Mouse (Mus musculus): ENCODE measurements around the gene Fam189a2. TPM values are rescaled to one million over a fixed set of nuclear protein-coding genes. Genes with fewer than 3 reads are reported as not detected.

Gene Fam189a2
- polyA plus RNA-seq, 1 experiment = 7.7 TPM

GRCm38 (mm10) chr19:23956299-23956975 is 74.4 kb downstream of the Fam189a2 start:
- no peaks in the 10 kb centered on the region for H3K36me3 ChIP-seq (ENCODE audit: control insufficient read depth, insufficient read depth, low read length)
- no peak overlapping the region for H3K4me3 ChIP-seq (ENCODE audit: insufficient read depth, low read depth, low read length)
- H3K4me1 ChIP-seq (ENCODE audit: control insufficient read depth, insufficient read depth, low read length) = no peaks in the 10 kb centered on the region
- no peak for TF ChIP-seq POLR2A (IDR thresholded peaks at IDR 0.05; ENCODE audit: low read depth, low read length)
- no peak for TF ChIP-seq CTCF (conservative IDR thresholded peaks at IDR 0.05; ENCODE audit: insufficient read depth, insufficient read length, low read depth, low read length)
- no peak for DNase-seq
- no peak overlapping the region for H3K27ac ChIP-seq (ENCODE audit: insufficient read depth, low read depth, low read length)
- H3K27me3 ChIP-seq (replicated peaks; ENCODE audit: control insufficient read depth, insufficient read depth, low read length) = no peaks in the 10 kb centered on the region
- 77% methylated on average over 17 of the region's 17 CpGs for WGBS

- Histone ChIP-seq H3K4me1 (ENCODE audit: control insufficient read depth, insufficient read depth, low read length) (no peaks in the 10 kb centered on the region), H3K27me3 (replicated peaks; ENCODE audit: control insufficient read depth, insufficient read depth, low read length) (no peaks in the 10 kb centered on the region; the same call in 1 of the 2 replicates), H3K27ac (ENCODE audit: insufficient read depth, low read depth, low read length) (no peak overlapping the region), H3K4me3 (ENCODE audit: insufficient read depth, low read depth, low read length) (no peak overlapping the region), H3K36me3 (ENCODE audit: control insufficient read depth, insufficient read depth, low read length) (no peaks in the 10 kb centered on the region)
- 96% methylated on average over 8 of the region's 8 CpGs for WGBS
- DNase-seq = no peak
- TF ChIP-seq POLR2A (IDR thresholded peaks at IDR 0.05; ENCODE audit: low read depth, low read length) (no peak), CTCF (conservative IDR thresholded peaks at IDR 0.05; ENCODE audit: insufficient read depth, insufficient read length, low read depth, low read length) (no peak)
These were observed 75.4 kb downstream of the Fam189a2 start for GRCm38 (mm10) chr19:23955461-23955860.

- H3K27me3 ChIP-seq (replicated peaks; ENCODE audit: control insufficient read depth, insufficient read depth, low read length) = no peaks in the 10 kb centered on the region; the same call in 1 of the 2 replicates
- H3K4me3 ChIP-seq (ENCODE audit: insufficient read depth, low read depth, low read length) = no peak overlapping the region
- 31% methylated on average over 12 of the region's 12 CpGs for WGBS
- H3K36me3 ChIP-seq (ENCODE audit: control insufficient read depth, insufficient read depth, low read length) = no peaks in the 10 kb centered on the region
- H3K4me1 ChIP-seq (ENCODE audit: control insufficient read depth, insufficient read depth, low read length) = no peaks in the 10 kb centered on the region
- TF ChIP-seq POLR2A (IDR thresholded peaks at IDR 0.05; ENCODE audit: low read depth, low read length) = no peak
- TF ChIP-seq CTCF (conservative IDR thresholded peaks at IDR 0.05; ENCODE audit: insufficient read depth, insufficient read length, low read depth, low read length) = no peak
- peak; percentile 30 for DNase-seq
- H3K27ac ChIP-seq (ENCODE audit: insufficient read depth, low read depth, low read length) = no peak overlapping the region
These were observed 82.4 kb downstream of the Fam189a2 start for GRCm38 (mm10) chr19:23948301-23949000.

DNA sequence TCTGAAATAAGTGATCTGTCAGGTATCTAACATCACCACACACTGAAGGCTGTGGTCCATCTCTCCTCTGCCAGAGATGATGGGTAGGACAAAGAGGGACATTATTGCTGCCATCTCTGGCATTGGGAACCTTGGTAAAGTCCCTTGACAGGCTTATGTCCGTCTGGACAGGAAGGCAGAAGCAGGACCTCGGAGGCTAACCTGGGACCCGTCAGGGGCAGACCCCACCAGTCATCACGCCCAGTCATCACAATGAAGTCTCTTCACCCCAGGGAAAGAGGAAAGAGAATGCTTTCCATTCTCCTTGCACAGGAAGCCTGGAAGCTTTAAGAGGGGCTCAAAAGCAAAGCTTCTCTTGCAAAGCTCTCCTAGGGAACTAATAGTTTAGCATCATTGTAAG is 82.9 kb downstream of the Fam189a2 start:
- H3K36me3 ChIP-seq (ENCODE audit: control insufficient read depth, insufficient read depth, low read length) = no peaks in the 10 kb centered on the region
- DNase-seq = no peak
- no peaks in the 10 kb centered on the region for H3K4me1 ChIP-seq (ENCODE audit: control insufficient read depth, insufficient read depth, low read length)
- WGBS = 74% methylated on average over 4 of the region's 4 CpGs
- H3K27ac ChIP-seq (ENCODE audit: insufficient read depth, low read depth, low read length) = no peak overlapping the region
- no peak overlapping the region for H3K4me3 ChIP-seq (ENCODE audit: insufficient read depth, low read depth, low read length)
- H3K27me3 ChIP-seq (replicated peaks; ENCODE audit: control insufficient read depth, insufficient read depth, low read length) = no peaks in the 10 kb centered on the region; the same call in 1 of the 2 replicates
- no peak for TF ChIP-seq POLR2A (IDR thresholded peaks at IDR 0.05; ENCODE audit: low read depth, low read length)
- TF ChIP-seq CTCF (conservative IDR thresholded peaks at IDR 0.05; ENCODE audit: insufficient read depth, insufficient read length, low read depth, low read length) = no peak

- H3K27me3 ChIP-seq (replicated peaks; ENCODE audit: control insufficient read depth, insufficient read depth, low read length) = no peaks in the 10 kb centered on the region; the same call in 1 of the 2 replicates
- WGBS = 93% methylated on average over 4 of the region's 4 CpGs
- no peaks in the 10 kb centered on the region for H3K36me3 ChIP-seq (ENCODE audit: control insufficient read depth, insufficient read depth, low read length)
- TF ChIP-seq POLR2A (IDR thresholded peaks at IDR 0.05; ENCODE audit: low read depth, low read length) = no peak
- no peak for TF ChIP-seq CTCF (conservative IDR thresholded peaks at IDR 0.05; ENCODE audit: insufficient read depth, insufficient read length, low read depth, low read length)
- H3K27ac ChIP-seq (ENCODE audit: insufficient read depth, low read depth, low read length) = no peak overlapping the region
- H3K4me1 ChIP-seq (ENCODE audit: control insufficient read depth, insufficient read depth, low read length) = no peaks in the 10 kb centered on the region
- DNase-seq = no peak
- no peak overlapping the region for H3K4me3 ChIP-seq (ENCODE audit: insufficient read depth, low read depth, low read length)
These were observed 84.1 kb downstream of the Fam189a2 start for GRCm38 (mm10) chr19:23946751-23947150.

GRCm38 (mm10) chr19:23946026-23946685 is 84.7 kb downstream of the Fam189a2 start:
- Histone ChIP-seq H3K27ac (ENCODE audit: insufficient read depth, low read depth, low read length) (no peak overlapping the region), H3K4me1 (ENCODE audit: control insufficient read depth, insufficient read depth, low read length) (no peaks in the 10 kb centered on the region), H3K27me3 (replicated peaks; ENCODE audit: control insufficient read depth, insufficient read depth, low read length) (no peaks in the 10 kb centered on the region; the same call in 1 of the 2 replicates), H3K4me3 (ENCODE audit: insufficient read depth, low read depth, low read length) (no peak overlapping the region), H3K36me3 (ENCODE audit: control insufficient read depth, insufficient read depth, low read length) (no peaks in the 10 kb centered on the region)
- TF ChIP-seq POLR2A (IDR thresholded peaks at IDR 0.05; ENCODE audit: low read depth, low read length) = no peak
- TF ChIP-seq CTCF (conservative IDR thresholded peaks at IDR 0.05; ENCODE audit: insufficient read depth, insufficient read length, low read depth, low read length) = no peak
- no peak for DNase-seq
- WGBS = 84% methylated on average over 6 of the region's 6 CpGs

GRCm38 (mm10) chr19:23942886-23943285 is 87.9 kb downstream of the Fam189a2 start:
- Histone ChIP-seq H3K4me1 (ENCODE audit: control insufficient read depth, insufficient read depth, low read length) (no peaks in the 10 kb centered on the region), H3K27me3 (replicated peaks; ENCODE audit: control insufficient read depth, insufficient read depth, low read length) (no peaks in the 10 kb centered on the region), H3K4me3 (ENCODE audit: insufficient read depth, low read depth, low read length) (no peak overlapping the region), H3K27ac (ENCODE audit: insufficient read depth, low read depth, low read length) (no peak overlapping the region), H3K36me3 (ENCODE audit: control insufficient read depth, insufficient read depth, low read length) (no peaks in the 10 kb centered on the region)
- DNase-seq = no peak
- 86% methylated on average over 7 of the region's 7 CpGs for WGBS
- no peak for TF ChIP-seq CTCF (conservative IDR thresholded peaks at IDR 0.05; ENCODE audit: insufficient read depth, insufficient read length, low read depth, low read length)
- TF ChIP-seq POLR2A (IDR thresholded peaks at IDR 0.05; ENCODE audit: low read depth, low read length) = no peak

Measured in kidney, adult 2 months (tissue).